Mouse (Mus musculus): ENCODE measurements around the gene Exoc6b. TPM values are rescaled to one million over a fixed set of nuclear protein-coding genes. Genes with fewer than 3 reads are reported as not detected.

The Exoc6b gene
- polyA plus RNA-seq, 1 experiment from 2014 or later, result 5.2 TPM

DNA sequence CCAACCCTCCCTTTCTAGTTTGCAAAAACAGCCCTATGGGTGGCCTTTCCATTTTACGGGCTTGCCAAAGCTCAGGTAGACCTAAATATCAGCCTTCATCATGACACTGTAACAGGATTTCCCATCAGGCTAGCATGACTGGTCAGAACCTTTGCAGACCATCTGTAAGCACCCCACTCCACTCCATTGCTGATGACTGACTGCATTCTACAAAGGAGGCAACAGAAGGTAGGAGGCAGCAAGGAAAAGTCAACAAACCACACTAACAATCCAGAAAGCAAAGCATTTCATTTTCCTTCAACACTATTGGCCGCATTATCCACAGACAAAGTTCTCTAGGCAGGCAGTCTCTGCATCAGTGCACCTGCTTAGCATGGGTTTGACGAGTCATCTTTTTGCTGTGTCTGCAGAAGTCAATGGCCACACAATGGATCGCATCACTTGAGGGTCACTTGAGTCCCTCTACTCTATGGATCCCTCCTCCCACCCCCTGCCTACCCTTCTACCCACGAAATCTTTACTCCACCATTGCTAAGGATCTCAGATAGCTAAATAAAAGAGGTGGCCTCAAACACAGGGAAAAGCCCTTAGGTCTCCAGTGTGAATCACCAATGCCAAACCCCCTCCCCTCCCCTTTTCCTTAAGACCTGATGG lies 323.0 kb downstream of the Exoc6b start:
- WGBS (ENCODE audit: insufficient replicate concordance), result 69% methylated on average over 5 of the region's 5 CpGs

DNA sequence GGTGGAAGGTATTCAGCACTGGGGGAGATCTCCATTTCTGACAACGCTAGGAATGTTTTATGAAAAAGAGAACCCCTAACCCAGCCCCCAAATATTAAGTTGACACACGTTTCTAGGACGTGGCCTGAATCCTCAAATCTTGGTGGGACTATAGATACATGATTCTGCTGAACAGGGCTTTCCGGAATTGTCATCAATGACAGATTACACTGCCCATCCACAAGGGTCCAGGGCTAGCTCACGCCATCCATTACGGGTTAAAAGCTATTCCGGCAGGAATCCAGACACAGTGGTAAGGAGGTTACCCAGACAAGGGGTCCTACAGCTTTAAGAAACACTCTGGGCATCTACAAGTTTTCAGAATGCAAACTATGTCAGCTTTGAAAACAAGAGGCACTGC lies 323.7 kb downstream of the Exoc6b start:
- ATAC-seq, result no peak
- Histone ChIP-seq H3K4me2 (no peak overlapping the region), H3K36me3 (no peaks in the 10 kb centered on the region), H3K9ac (no peak overlapping the region), H3K9me3 (replicated peaks) (no peaks in the 10 kb centered on the region), H3K4me3 (no peak overlapping the region), H3K4me1 (no peaks in the 10 kb centered on the region), H3K27me3 (replicated peaks) (no peaks in the 10 kb centered on the region), H3K27ac (no peak overlapping the region)
- 72% methylated on average over 7 of the region's 7 CpGs for WGBS (ENCODE audit: insufficient replicate concordance)

More for the DNA sequence above, 323.0 kb downstream of the Exoc6b start:
- H3K4me3 ChIP-seq, result no peak overlapping the region
- no peaks in the 10 kb centered on the region for H3K4me1 ChIP-seq
- H3K9ac ChIP-seq, result no peak overlapping the region
- H3K9me3 ChIP-seq (replicated peaks), result no peaks in the 10 kb centered on the region
- H3K27me3 ChIP-seq (replicated peaks), result no peaks in the 10 kb centered on the region
- H3K27ac ChIP-seq, result no peak overlapping the region
- no peak overlapping the region for H3K4me2 ChIP-seq
- H3K36me3 ChIP-seq, result no peaks in the 10 kb centered on the region
- ATAC-seq, result no peak

DNA sequence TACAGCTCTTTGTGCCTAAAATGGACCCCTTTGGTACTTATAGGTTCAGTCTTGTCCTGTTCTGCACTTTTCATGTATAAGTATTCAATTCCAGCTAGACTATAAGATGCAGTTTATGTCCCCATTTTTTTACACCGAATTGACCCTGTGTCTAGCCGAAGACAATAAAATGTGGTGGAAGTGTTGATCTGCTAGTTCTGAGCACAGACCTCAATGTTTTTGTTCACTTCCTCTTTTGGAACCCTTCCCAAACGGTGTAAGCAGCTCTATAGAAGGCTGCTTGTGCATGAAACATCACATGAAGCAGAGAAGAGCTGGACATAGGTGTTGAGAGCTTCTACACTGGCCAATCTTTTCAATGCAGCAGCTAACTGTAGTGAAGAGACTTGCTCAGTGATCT lies 327.1 kb downstream of the Exoc6b start:
- Histone ChIP-seq H3K27me3 (replicated peaks) (no peaks in the 10 kb centered on the region), H3K4me2 (no peak overlapping the region), H3K4me1 (no peaks in the 10 kb centered on the region), H3K4me3 (no peak overlapping the region), H3K9ac (no peak overlapping the region), H3K36me3 (no peaks in the 10 kb centered on the region), H3K27ac (no peak overlapping the region), H3K9me3 (replicated peaks) (no peaks in the 10 kb centered on the region)
- 22% methylated on average over 3 of the region's 3 CpGs for WGBS (ENCODE audit: insufficient replicate concordance)
- no peak for ATAC-seq

DNA sequence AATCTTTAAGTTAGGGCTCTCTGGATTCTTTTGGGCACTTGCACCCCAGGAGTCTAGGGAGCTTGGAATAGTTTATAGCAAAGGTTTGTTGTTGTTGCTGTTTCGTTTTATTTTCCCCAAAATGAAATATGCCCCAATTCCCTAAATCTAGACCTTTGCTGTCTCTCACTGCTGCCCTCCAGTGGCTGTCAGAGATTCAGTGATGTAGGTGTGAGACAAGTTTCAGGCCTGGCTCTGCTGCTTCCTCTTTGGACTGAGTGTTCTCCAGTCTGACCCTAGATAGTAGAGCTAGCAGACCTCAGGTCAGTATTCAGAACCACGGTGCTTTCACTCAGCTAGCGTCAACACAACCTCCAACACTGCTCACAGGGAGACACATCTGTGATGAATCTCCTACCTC lies 332.4 kb downstream of the Exoc6b start:
- Histone ChIP-seq H3K27me3 (replicated peaks) (no peaks in the 10 kb centered on the region), H3K4me3 (no peak overlapping the region), H3K4me2 (no peak overlapping the region), H3K36me3 (no peaks in the 10 kb centered on the region), H3K9me3 (replicated peaks) (no peaks in the 10 kb centered on the region), H3K27ac (no peak overlapping the region), H3K4me1 (no peaks in the 10 kb centered on the region), H3K9ac (no peak overlapping the region)
- WGBS (ENCODE audit: insufficient replicate concordance), result 23% methylated on average over 3 of the region's 3 CpGs
- no peak for ATAC-seq

DNA sequence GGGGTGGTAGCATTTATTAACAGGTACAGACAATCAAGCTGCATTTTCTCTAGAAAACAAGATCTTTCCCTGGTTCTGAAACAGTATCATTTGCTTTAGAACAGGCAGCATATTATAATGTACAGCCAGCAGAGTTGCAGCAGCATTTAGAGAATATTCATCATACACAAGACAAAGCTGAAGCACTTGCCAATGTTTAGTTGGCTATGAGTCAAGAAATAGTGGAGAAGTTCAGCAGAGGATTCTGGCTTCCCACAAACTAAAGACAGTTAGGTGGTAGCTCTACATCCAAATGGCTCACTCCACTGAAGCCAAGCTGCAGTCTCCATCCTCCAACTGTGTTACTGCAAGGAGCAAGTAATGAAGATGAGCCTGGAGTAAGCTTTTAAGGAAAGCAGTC lies 342.4 kb downstream of the Exoc6b start:
- no peaks in the 10 kb centered on the region for H3K27me3 ChIP-seq (replicated peaks)
- H3K4me2 ChIP-seq, result no peak overlapping the region
- H3K36me3 ChIP-seq, result no peaks in the 10 kb centered on the region
- no peak for ATAC-seq
- H3K9me3 ChIP-seq (replicated peaks), result no peaks in the 10 kb centered on the region
- H3K4me1 ChIP-seq, result no peaks in the 10 kb centered on the region
- no peak overlapping the region for H3K27ac ChIP-seq
- H3K4me3 ChIP-seq, result no peak overlapping the region
- no peak overlapping the region for H3K9ac ChIP-seq

DNA sequence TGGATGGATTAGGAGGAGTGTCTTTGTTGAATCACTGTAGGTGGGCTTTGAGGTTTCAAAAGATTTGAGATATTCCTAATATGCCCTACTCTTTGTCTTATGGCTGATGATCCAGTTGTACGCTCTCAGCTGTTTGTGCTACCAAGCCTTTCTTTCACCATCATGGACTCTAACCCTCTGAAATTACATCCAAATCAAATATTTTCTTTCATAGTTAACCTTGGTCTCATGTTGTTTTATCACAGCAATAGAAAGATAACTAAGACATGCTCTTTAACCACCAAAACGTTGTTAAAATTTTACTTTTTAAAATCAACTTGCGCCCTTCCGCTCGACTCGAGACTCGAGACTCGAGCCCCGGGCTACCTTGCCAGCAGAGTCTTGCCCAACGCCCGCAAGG lies 356.1 kb downstream of the Exoc6b start:
- Histone ChIP-seq H3K27ac (no peak overlapping the region), H3K4me1 (no peaks in the 10 kb centered on the region), H3K4me3 (no peak overlapping the region), H3K27me3 (replicated peaks) (no peaks in the 10 kb centered on the region), H3K36me3 (no peaks in the 10 kb centered on the region), H3K9ac (no peak overlapping the region), H3K4me2 (no peak overlapping the region), H3K9me3 (replicated peaks) (no peaks in the 10 kb centered on the region)
- 72% methylated on average over 11 of the region's 11 CpGs for WGBS (ENCODE audit: insufficient replicate concordance)
- no peak for ATAC-seq

DNA sequence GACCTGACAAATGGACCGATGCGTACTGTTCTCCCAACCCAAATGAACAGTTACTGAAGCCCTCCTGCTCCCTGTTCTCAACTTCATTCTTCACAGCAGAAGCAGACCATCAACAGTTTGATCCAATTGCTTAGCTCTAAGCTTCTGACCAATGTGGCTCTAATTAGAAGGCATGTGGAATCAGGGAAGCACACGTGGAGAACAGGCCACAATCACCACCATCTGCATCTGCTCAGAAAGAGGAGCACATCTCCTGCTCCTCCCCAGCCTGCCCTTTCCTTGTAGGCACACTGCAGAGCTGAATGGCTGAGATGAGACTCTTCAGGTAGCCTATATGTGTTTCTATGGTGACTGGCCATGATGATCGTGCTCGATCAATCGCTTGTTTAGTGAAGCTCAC lies 358.5 kb downstream of the Exoc6b start:
- Histone ChIP-seq H3K4me1 (no peaks in the 10 kb centered on the region), H3K9ac (no peak overlapping the region), H3K27me3 (replicated peaks) (no peaks in the 10 kb centered on the region), H3K36me3 (no peaks in the 10 kb centered on the region), H3K27ac (no peak overlapping the region), H3K9me3 (replicated peaks) (no peaks in the 10 kb centered on the region), H3K4me2 (no peak overlapping the region), H3K4me3 (no peak overlapping the region)
- WGBS (ENCODE audit: insufficient replicate concordance), result 80% methylated on average over 6 of the region's 6 CpGs
- ATAC-seq, result no peak

DNA sequence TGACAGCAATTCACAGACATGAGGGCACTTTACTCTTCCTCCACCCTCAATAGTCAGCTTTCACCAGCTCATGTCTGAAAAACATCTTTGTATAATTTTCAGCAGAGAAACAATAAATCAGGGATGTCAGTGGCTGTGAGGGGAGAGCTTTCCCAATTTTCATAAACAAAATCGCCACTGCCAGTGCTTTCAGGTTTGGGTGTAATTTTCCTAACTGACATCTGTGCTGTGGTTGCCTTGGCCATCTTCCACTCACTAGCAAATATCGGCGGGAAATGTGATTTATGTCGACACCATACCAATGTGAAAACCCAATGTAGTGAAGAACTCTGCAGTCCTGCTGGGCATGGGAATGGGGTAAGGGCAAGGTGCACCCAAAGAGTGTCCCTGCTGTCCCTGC lies 360.7 kb downstream of the Exoc6b start:
- ATAC-seq, result no peak
- WGBS (ENCODE audit: insufficient replicate concordance), result 65% methylated on average over 4 of the region's 4 CpGs
- H3K36me3 ChIP-seq, result no peaks in the 10 kb centered on the region
- H3K9ac ChIP-seq, result no peak overlapping the region
- no peaks in the 10 kb centered on the region for H3K9me3 ChIP-seq (replicated peaks)
- H3K27ac ChIP-seq, result no peak overlapping the region
- H3K4me3 ChIP-seq, result no peak overlapping the region
- H3K27me3 ChIP-seq (replicated peaks), result no peaks in the 10 kb centered on the region
- H3K4me2 ChIP-seq, result no peak overlapping the region
- no peaks in the 10 kb centered on the region for H3K4me1 ChIP-seq

DNA sequence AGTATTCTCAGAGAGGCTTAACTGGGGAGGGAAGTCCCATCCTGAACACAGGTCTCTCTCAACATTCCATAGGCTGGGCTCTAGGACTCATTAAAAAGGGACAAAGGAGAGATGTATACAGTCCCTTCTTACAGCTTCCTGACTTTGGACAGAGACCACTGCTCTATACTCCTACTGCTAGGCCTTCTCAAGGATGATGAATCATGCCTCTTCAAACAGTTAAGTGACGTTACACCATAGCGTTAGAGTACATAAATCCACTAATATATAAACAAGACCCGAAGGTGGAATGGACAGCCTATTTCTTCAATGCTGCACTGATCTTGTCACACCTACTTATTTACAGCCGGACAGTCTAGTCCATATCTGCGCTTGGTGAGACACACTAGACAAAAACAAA lies 369.7 kb downstream of the Exoc6b start:
- no peaks in the 10 kb centered on the region for H3K27me3 ChIP-seq (replicated peaks)
- H3K9me3 ChIP-seq (replicated peaks), result no peaks in the 10 kb centered on the region
- H3K4me2 ChIP-seq, result no peak overlapping the region
- peaks cover 14% of the 10 kb centered on the region; the same call in 1 of the 2 replicates for H3K4me1 ChIP-seq
- no peak overlapping the region for H3K9ac ChIP-seq
- H3K27ac ChIP-seq, result no peak overlapping the region
- WGBS (ENCODE audit: insufficient replicate concordance), result 78% methylated on average over 5 of the region's 5 CpGs
- ATAC-seq, result no peak
- H3K36me3 ChIP-seq, result no peaks in the 10 kb centered on the region
- H3K4me3 ChIP-seq, result no peak overlapping the region

DNA sequence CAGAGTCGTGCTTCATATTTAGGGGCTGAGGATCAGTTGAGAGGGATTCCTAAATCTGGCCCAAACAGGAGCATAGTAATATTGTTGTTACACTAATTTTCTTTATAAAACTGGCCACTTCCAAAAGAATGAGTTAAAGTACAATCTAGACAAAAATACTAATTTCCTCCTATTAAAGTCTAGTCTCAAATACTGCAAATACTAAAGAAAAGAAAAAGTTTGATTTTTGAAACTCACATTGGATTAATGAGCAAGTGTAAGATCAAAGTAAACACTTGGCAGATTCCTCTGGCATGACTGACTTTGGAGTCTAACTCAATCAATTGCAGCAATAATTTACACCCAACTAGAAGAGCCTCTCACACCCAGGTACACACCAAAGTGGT lies 371.0 kb downstream of the Exoc6b start:
- no peak for ATAC-seq
- 26% methylated on average over 1 of the region's 1 CpGs for WGBS (ENCODE audit: insufficient replicate concordance)
- no peak overlapping the region for H3K9ac ChIP-seq
- no peak overlapping the region for H3K4me2 ChIP-seq
- no peaks in the 10 kb centered on the region for H3K36me3 ChIP-seq
- H3K9me3 ChIP-seq (replicated peaks), result no peaks in the 10 kb centered on the region
- H3K4me3 ChIP-seq, result no peak overlapping the region
- H3K27ac ChIP-seq, result no peak overlapping the region
- no peaks in the 10 kb centered on the region for H3K27me3 ChIP-seq (replicated peaks)
- peaks cover 14% of the 10 kb centered on the region; the same call in 1 of the 2 replicates for H3K4me1 ChIP-seq

DNA sequence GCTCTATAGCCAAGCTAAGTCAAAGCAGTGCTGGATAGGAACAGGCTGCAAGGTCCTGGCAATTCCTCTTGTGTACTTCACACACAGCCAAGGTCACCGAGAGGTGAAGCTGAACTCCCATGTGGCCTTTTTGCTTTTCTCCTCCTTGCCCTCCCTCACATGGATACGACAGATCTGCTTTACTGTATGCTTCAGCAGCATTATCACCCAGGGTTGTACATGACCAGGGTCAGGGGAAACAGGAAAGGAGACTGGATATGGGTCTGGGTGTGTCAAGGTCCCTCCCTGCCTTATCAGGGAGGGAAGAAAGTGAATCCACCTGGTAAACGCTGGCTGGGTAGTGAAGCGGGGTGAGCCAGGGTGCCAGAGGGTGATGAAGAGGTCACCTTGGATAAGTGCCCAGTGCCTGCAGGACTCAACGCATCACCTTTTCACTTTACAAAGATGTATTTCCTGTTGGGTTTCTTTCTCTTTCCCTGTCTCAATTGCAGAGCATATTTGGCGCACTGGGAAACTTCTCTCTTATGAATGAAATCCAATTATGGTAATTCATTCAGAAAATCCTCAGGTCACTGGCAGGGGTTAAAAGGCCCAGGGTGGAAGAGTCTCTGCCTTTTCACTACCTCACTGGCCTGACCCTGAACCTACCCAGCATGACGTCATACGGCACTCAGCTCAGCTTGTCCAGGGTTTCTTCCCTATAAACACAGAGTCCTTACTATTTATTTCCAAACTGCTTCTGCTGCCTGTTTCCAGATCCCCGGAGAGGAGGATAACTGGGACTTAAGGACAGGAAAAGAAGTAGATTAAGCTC lies 371.6 kb downstream of the Exoc6b start:
- H3K9ac ChIP-seq, result no peak overlapping the region
- 48% methylated on average over 9 of the region's 9 CpGs for WGBS (ENCODE audit: insufficient replicate concordance)
- no peak overlapping the region for H3K27ac ChIP-seq
- no peak overlapping the region for H3K4me2 ChIP-seq
- no peak for ATAC-seq
- peaks cover 14% of the 10 kb centered on the region; the same call in 1 of the 2 replicates for H3K4me1 ChIP-seq
- no peaks in the 10 kb centered on the region for H3K36me3 ChIP-seq
- H3K9me3 ChIP-seq (replicated peaks), result no peaks in the 10 kb centered on the region
- no peaks in the 10 kb centered on the region for H3K27me3 ChIP-seq (replicated peaks)
- H3K4me3 ChIP-seq, result no peak overlapping the region

DNA sequence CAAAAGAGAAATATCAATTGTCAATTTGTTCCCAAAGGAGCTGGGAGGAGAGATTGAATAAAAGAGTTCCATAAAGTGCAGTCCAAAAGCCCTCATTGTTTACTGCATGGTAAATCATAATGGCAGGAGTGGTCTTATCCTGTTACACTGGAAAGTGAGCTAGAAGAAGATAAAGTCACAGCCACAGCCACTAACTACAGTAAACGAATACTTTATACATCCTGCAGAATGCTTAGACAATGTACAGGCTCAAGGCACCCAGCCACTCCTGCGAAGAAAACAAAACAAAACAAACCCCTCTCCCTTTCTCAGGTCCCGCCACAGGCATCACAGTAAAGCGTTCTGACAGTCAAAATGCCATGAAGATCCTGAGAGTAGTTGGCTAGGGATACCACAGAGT lies 375.5 kb downstream of the Exoc6b start:
- Histone ChIP-seq H3K27me3 (replicated peaks) (no peaks in the 10 kb centered on the region), H3K4me2 (no peak overlapping the region), H3K9me3 (replicated peaks) (no peaks in the 10 kb centered on the region), H3K4me3 (no peak overlapping the region), H3K36me3 (no peaks in the 10 kb centered on the region), H3K27ac (no peak overlapping the region), H3K4me1 (peaks cover 14% of the 10 kb centered on the region; the same call in 1 of the 2 replicates), H3K9ac (no peak overlapping the region)
- WGBS (ENCODE audit: insufficient replicate concordance), result 56% methylated on average over 4 of the region's 4 CpGs
- ATAC-seq, result no peak
